Mouse (Mus musculus) olfactory bulb, adult 2 months (tissue): ENCODE data around the gene Ttc28. TPM values are rescaled to one million over a fixed set of nuclear protein-coding genes. Genes with fewer than 3 reads are reported as not detected.

Experiments
- H3K27ac ChIP-seq: fragments of 200-500 bp; 2 replicates; pipeline ENCODE4 v1.5.1; 2012; ENCODE audit warnings: low read depth, low read length; ENCODE audit not compliant: insufficient read depth
- H3K4me1 ChIP-seq: fragments of 200-500 bp; 2 replicates; pipeline ENCODE4 v1.6.1; 2012; ENCODE audit warnings: low read length; ENCODE audit not compliant: control insufficient read depth, insufficient read depth
- H3K4me3 ChIP-seq: fragments of 200-500 bp; 2 replicates; pipeline ENCODE4 v1.5.1; 2012; ENCODE audit warnings: mild to moderate bottlenecking, low read depth, low read length, moderate library complexity; ENCODE audit not compliant: insufficient read depth
- CTCF ChIP-seq: fragments of 200-500 bp; IDR thresholded peaks from 2 replicates; pipeline ENCODE4 v1.5.1; 2012; ENCODE audit warnings: low read depth, mild to moderate bottlenecking, low read length, moderate library complexity; ENCODE audit not compliant: insufficient read depth
- POLR2A ChIP-seq: fragments of 200-500 bp; IDR thresholded peaks from 2 replicates; pipeline ENCODE4 v1.6.1; 2012; ENCODE audit warnings: mild to moderate bottlenecking, low read depth, low read length, moderate library complexity; ENCODE audit not compliant: insufficient read depth
- WGBS: fragments of 180-500 bp; shearing (Covaris S2); methylation state at CpG from one replicate; pipeline ENCODE4 v1.1.7; 2018; 5-methylcytosine and 5-hydroxymethylcytosine counted together
- polyA plus RNA-seq: library from polyadenylated mRNA; stranded (reverse); fragments of >200 nt; gene quantifications from 2 replicates; pipeline ENCODE4 v1.2.4, GENCODE M21; 2012; ENCODE audit warnings: low replicate concordance; ENCODE audit not compliant: missing spikeins, insufficient read depth, insufficient read length

Ttc28 gene
- polyA plus RNA-seq, 1 experiment = not detected

- Histone ChIP-seq H3K27ac (no peak overlapping the region), H3K4me3 (no peak overlapping the region), H3K4me1 (peaks cover 17% of the 10 kb centered on the region)
- 85% methylated on average over 14 of the region's 14 CpGs for whole genome bisulfite sequencing
- no peak for TF ChIP-seq CTCF
These were observed 145.9 kb downstream of the Ttc28 start for GRCm38 (mm10) chr5:111025476-111025875.

- TF ChIP-seq CTCF = no peak
- no peak for TF ChIP-seq POLR2A
- 66% methylated on average over 8 of the region's 8 CpGs for WGBS
- no peak overlapping the region for H3K27ac ChIP-seq
- peaks cover 17% of the 10 kb centered on the region for H3K4me1 ChIP-seq
- H3K4me3 ChIP-seq = no peak overlapping the region
These were observed 146.6 kb downstream of the Ttc28 start for GRCm38 (mm10) chr5:111026209-111026608.

GRCm38 (mm10) chr5:111028340-111028739 lies 148.7 kb downstream of the Ttc28 start:
- Histone ChIP-seq H3K4me1 (peaks cover 16% of the 10 kb centered on the region), H3K27ac (no peak overlapping the region), H3K4me3 (no peak overlapping the region)
- 71% methylated on average over 4 of the region's 4 CpGs for WGBS
- TF ChIP-seq POLR2A (no peak), CTCF (no peak)

DNA sequence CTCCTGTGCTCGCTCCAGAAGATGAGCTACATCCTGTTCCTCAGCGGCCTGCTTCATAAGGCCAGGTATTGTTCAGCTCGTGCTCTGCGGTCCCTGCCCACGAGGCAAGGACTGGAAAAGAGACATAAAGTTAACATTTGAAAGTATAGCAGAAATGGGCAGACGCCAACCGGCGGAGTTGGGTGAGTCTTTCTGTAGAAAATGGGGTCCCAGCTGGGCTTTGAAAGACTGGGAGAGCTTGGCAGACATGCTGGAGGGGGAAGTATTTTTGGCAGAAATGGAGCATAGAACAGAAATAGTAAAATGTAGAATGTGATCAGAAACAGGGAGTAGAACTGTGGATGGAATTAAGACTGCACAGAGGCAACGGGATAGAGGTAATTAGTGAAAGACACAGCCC lies 149.3 kb downstream of the Ttc28 start:
- TF ChIP-seq CTCF (no peak), POLR2A (no peak)
- Histone ChIP-seq H3K4me1 (peaks cover 12% of the 10 kb centered on the region), H3K4me3 (no peak overlapping the region), H3K27ac (no peak overlapping the region)
- 63% methylated on average over 9 of the region's 9 CpGs for WGBS

DNA sequence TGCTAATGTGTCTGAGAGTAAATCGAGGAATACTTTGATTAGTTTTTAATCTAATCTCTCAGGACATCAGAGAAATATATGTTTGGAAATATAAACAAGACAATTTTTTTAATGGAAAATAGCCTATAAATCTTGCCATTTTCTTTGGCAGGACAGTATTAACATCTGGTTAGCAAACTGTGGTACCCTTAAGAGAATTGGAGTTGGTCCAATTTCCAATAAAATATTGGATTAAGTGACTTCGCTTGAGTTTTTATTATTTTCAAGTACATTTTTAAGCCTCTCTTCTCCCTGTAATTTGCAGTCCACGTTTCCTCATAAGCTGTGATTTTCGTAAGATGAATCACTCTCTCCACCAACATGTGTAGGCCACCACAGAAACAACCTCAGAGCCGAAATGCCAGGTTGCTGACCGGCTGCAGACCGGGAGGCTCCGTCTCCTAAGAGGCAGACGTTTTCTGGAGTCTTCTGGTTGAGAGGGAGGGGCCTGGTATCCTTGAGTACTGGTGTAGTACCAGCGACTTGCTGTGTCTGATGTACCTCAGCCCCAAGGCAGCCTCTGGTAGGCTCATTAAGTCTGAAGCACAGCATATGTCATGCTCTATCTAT lies 153.2 kb downstream of the Ttc28 start:
- Histone ChIP-seq H3K27ac (no peak overlapping the region), H3K4me1 (0 out of 2 replicates have a peak, but pooled peaks cover under 1% of the 10 kb centered on the region), H3K4me3 (no peak overlapping the region)
- TF ChIP-seq CTCF = no peak
- TF ChIP-seq POLR2A = no peak
- 56% methylated on average over 10 of the region's 10 CpGs for WGBS

DNA sequence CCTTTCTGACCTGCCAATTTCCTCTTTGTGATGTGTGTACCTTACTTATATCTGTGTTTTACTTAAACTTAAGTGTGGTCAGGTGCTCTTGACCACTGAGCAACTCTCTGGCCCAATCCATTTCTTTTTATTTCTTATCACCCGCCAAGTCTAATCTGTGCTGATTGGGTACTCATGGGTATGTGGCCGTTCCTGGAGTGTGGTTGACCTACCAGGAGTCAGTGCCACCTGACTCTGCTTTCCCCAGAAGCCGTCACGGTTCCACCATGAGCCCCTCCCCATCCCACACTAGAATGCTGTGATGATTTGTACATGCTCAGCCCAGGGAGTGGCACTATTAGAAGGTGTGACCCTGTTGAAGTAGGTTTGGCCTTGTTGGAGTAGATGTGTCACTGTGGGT lies 153.9 kb downstream of the Ttc28 start:
- H3K4me3 ChIP-seq = no peak overlapping the region
- TF ChIP-seq CTCF = no peak
- no peak for TF ChIP-seq POLR2A
- H3K4me1 ChIP-seq = peaks cover 3% of the 10 kb centered on the region; the same call in 1 of the 2 replicates
- no peak overlapping the region for H3K27ac ChIP-seq
- WGBS = 94% methylated on average over 4 of the region's 4 CpGs

DNA sequence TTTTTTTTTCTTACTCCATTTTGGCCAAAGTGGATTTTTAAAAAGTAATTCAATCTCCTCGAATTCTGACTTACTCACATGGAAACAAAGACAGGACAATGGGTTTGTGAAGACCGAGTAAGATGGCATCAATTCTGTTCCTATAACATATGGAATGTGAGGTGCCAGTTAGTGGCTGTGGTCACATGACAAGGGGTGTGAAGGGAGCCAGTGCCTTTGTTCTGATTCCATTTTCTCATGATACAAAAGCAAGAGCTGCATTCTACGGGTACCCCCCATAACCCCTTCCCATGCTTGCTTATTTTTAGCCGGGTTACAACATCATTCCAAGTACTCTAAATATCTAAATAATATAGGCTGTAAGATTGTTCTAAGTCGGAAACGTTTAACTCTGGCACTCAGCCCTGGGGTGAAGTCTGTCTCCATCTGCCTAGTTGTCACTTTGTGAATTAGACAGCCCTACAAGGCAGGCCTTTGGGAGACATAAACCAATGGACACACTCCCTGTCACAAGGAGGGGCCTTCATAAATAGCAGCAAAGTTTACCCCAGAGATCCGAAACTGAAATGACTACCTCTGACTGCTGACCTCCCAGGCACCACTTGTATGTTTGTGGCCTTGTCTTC lies 157.6 kb downstream of the Ttc28 start:
- H3K27ac ChIP-seq = no peak overlapping the region
- H3K4me1 ChIP-seq = peaks cover 7% of the 10 kb centered on the region
- TF ChIP-seq CTCF = no peak
- no peak for TF ChIP-seq POLR2A
- 79% methylated on average over 7 of the region's 7 CpGs for WGBS
- no peak overlapping the region for H3K4me3 ChIP-seq

- TF ChIP-seq POLR2A (no peak), CTCF (no peak)
- Histone ChIP-seq H3K27ac (no peak overlapping the region), H3K4me3 (no peak overlapping the region), H3K4me1 (peaks cover 12% of the 10 kb centered on the region)
- 76% methylated on average over 6 of the region's 6 CpGs for WGBS
These were observed 160.2 kb downstream of the Ttc28 start for GRCm38 (mm10) chr5:111039771-111040170.

DNA sequence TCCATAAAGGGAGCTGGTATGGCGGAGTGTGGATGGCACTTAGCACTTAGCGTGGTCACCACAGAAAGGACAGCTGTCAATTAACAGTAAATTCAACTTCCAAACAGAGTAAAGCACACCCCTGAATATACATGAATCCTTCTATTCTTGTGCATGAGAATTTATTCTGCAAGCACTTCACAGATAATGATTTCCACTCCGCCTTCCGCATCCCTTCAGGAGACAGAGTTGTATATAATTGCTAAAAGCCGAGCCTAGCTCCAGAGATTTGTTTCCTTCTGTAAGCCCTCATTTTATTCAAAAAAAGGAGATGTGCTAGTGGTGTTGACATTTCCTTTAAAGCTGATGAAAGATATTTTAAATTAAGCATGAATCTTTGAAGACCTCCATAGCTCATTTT lies 162.3 kb downstream of the Ttc28 start:
- TF ChIP-seq CTCF (no peak), POLR2A (no peak)
- Histone ChIP-seq H3K4me1 (peaks cover 17% of the 10 kb centered on the region), H3K27ac (no peak overlapping the region), H3K4me3 (no peak overlapping the region)
- WGBS = 71% methylated on average over 5 of the region's 5 CpGs

- no peak overlapping the region for H3K4me3 ChIP-seq
- H3K4me1 ChIP-seq = peaks cover 14% of the 10 kb centered on the region
- 55% methylated on average over 7 of the region's 7 CpGs for WGBS
- TF ChIP-seq POLR2A (no peak), CTCF (no peak)
- no peak overlapping the region for H3K27ac ChIP-seq
These were observed 164.6 kb downstream of the Ttc28 start for GRCm38 (mm10) chr5:111044193-111044592.
